Mouse (Mus musculus): ENCODE measurements at regions not wholly inside any gene's neighbourhood (a gene's known extent, or its start where the extent isn't known, plus 50 kb on each side); places are given as distances from the start of the nearest gene placed in this dataset.

DNA sequence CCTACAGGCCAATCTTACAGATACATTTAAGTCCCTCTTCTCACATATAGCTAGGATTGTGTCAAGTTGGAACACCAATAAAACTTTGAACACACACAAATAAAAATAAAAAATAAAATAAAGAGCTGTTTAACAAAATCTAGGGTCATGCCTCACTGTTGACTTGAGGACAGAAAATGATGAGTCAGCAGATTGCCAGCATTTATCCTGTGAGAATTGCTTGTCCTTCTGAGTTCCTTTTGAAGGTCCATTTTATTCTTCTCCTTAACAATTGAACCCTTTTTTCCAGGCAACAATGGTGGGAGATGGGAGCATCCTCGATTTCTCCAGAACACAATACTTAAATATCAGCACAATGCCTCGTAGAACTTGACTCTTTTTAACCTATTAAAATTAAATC is 1022.4 kb upstream of the Adgrl4 start:
- intact Hi-C loops (cut with DNase I), result no loop called here

GRCm38 (mm10) chr3:150416447-150416846 is 1021.2 kb upstream of the Adgrl4 start:
- intact Hi-C loops (cut with DNase I), result no loop called here

DNA sequence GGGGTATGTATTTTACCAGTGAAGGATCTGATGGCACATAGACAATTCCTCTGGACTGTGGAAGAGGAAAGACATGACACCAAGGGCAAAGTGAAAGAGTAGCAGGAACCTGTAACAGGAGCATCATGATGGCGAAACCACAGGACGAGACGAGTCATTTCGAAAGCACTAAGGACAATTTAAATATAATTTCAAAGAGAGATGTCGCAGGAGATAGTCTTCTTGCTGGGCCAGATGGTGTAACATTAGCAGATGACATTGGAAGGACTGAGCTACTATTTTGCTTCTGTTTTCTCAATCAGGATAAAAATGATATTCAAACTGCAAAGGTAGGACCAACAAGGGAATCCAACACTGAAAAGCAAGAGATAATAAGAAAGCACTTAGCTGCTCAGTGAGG is 1009.7 kb upstream of the Adgrl4 start:
- intact Hi-C loops (cut with DNase I), result no loop called here

DNA sequence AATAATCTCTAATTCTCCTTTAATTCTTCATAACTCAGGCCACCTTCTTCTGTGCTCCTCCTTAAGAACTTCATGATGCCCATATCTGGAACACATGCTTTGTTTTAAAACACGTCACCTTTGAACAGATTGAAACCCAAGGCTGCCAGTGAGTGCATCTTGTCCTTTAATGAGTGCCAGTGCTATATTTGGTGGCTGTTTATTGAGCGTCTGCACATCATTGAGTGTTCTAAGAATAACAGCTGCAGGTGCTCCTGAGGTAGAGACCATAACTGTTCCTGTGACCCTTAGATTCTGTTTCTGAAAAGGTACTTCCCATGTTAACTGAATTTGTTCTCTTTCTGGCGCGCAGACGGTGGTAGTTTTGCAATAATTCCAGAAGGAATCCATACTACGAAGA is 1006.4 kb upstream of the Adgrl4 start:
- intact Hi-C loops (cut with DNase I), result no loop called here

DNA sequence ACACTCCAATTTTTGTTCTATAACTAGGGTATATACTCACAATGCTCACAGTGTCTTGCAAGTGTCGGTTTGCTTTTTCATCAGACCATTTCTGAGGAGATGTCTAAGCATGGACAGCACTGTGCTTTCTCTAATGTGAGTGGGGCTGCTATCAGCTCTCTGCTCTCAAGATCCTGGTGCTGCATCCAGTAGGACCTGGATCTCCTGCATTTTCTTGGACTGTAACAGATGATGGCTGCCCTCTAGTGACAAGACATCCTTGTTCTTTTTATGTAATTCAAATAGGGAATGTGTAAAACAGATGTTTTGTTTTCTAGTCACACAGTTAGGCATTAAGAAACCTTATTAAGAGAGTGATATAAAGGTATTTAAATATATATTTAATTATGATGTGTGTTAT is 1002.5 kb upstream of the Adgrl4 start:
- intact Hi-C loops (cut with DNase I), result no loop called here

- intact Hi-C loops (cut with DNase I), result no loop called here
Measured at GRCm38 (mm10) chr3:150435818-150436607, 1001.7 kb upstream of the Adgrl4 start.
